Mouse (Mus musculus): Measurements from ENCODE around the gene Timeless.

- no peak for TF ChIP-seq TAL1 (IDR thresholded peaks at IDR 0.05; ENCODE audit: low read length)
- TF ChIP-seq GATA1 (IDR thresholded peaks at IDR 0.05; ENCODE audit: low read length): no peak
Observed at GRCm38 (mm10) chr10:128247020-128247732, 15.3 kb downstream of the Timeless start.
